Mouse (Mus musculus): ENCODE results near the gene H2-M10.2.
"Not testable (repeated sequence)": the region's sequence is repeated elsewhere in the genome, so short reads cannot be mapped to it uniquely, and the experiment has no call there.

Gene H2-M10.2

DNA sequence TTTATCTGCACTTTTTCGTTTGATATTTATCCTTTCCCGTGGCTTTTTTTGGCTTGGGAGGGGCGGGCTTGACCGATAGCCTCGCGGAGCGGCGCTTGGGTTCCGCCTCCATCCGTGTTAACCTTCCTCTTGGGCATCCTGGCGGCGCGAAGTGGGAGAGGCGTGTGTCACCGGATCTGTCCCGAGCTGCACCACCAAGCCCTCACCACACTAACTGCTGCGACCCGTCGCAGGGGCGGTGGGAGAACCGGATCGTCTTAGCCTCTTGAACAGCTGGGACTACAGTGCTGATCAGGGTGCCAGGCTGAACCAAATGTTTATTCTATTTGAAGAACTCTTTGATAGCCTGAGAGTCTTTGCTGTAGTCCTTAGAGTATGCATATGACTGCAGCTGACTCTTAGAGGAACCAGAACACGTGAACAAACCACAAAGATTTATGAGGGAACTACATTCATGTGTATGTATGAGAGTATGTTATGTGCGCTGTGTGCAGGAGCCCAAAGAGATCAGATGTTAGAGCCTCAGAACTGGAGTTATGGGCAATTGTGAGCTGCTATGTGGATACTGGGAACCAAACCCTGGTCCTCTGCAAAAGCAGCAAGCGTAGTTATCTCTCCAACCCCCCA is 33.9 kb downstream of the H2-M10.2 start:
- in situ Hi-C loops (cut with MboI), result no loop called here

DNA sequence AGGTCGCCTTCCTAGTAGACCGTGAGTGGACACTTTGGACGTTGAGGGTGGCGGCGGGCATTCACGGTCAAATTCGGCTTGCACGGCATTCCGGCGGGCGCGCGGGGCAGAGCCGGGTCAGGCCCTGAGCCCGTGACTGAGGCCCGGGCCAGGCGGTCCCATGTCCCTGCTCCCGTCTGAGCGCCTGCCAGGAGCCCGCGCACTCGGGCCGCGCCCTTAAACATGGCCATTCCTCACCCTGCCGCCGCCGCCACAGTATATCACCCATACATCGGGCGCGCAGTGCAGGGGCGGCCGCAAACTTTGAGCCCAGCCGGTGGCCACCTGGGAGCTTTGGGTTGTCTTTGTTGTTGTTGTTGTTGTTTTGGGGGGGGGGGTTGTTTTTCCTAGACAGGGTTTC is 37.4 kb downstream of the H2-M10.2 start:
- in situ Hi-C loops (cut with MboI), result no loop called here

GRCm38 (mm10) chr17:36245741-36246140 is 40.5 kb downstream of the H2-M10.2 start:
- in situ Hi-C loops (cut with MboI), result no loop called here

DNA sequence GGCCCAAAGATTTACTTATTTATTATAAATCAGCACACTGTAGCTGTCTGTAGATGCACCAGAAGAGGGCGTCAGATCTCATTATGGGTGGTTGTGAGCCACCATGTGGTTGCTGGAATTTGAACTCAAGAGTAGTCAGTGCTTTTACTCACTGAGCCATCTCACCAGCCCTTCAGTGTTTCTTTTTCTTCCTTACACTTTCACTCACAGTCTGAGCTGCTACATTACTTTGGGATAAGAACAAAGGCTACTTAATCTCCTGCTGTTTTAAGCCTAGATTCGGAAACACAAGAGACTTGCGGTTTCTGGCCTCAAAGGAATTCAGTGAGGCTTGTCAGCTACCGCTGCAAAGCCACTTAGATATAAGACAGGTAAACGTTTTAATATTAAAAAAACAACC is 42.3 kb downstream of the H2-M10.2 start:
- in situ Hi-C loops (cut with MboI), result no loop called here

- in situ Hi-C loops (cut with MboI), result no loop called here
Observed at GRCm38 (mm10) chr17:36240637-36241213, 45.6 kb downstream of the H2-M10.2 start.

DNA sequence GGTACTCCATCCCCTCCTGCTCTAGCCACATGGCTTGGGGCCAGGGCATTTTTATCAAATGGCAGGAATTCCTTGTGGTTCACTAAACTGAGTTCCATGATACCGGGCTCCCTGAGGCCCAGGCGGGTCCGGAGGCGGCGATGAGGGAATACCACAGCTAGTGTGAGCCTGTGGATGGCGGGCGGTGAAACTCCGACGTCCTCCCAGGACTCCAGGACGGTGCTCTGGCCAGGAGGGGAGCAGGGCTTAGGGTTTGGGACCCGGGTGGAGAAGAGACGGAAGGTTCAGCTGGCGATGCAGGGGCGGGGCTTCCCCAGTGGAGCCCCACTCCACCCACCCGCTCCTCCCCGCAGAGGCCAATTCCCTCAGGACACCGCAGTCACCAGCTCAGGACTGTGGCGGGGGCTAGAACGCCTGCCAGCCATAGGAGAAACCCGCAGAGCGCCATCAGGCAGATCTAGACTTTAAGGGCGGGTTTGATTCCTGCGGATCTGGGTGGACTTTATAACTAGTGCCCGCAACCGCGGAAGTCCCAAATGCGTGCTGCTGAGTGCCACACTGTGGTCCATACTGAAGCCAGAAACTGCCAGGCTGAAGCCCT is 48.9 kb downstream of the H2-M10.2 start:
- in situ Hi-C loops (cut with MboI), result no loop called here

DNA sequence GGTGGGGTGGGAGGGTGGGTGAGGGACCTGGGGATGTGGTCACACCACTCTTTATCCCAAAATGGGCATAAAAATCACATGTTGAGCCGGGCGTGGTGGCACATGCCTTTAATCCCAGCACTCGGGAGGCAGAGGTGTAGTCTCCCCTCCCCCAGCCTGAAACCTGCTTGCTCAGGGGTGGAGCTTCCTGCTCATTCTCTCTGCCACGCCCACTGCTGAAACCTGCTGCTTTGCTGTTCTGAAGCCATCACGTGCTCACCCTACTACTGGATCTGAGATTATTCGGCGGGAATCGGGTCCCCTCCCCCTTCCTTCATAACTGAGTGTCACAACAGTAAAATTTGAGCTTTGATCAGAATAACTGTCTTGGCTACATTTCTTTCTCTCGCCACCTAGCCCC is 51.0 kb downstream of the H2-M10.2 start:
- in situ Hi-C loops (cut with MboI), result not testable (repeated sequence)

Measured in mature B cell (primary cell).